Mouse (Mus musculus) hindbrain, embryonic 14.5 days (tissue): ENCODE measurements around the gene Prpf18. TPM values are rescaled to one million over a fixed set of nuclear protein-coding genes. Genes with fewer than 3 reads are reported as not detected.
"Not testable (repeated sequence)": the region's sequence is repeated elsewhere in the genome, so short reads cannot be mapped to it uniquely, and the experiment has no call there.

ENCODE experiments used
- ATAC-seq: fragments of 200-750 bp; cut with Nextera tagmentation; 2 replicates; pipeline ENCODE4 v1.8.0; 2017; ENCODE audit warnings: moderate number of reproducible peaks, mild to moderate bottlenecking, moderate TSS enrichment, moderate library complexity; ENCODE audit not compliant: low FRiP score
- DNase-seq: peaks from one replicate; pipeline ENCODE4 v3.0.0-alpha.2; 2015; ENCODE audit warnings: low spot score
- H3K27ac ChIP-seq: fragments of 300-500 bp; sonication (generic); 2 replicates; pipeline ENCODE4 v1.5.1; 2014; ENCODE audit warnings: mild to moderate bottlenecking, moderate library complexity
- H3K27me3 ChIP-seq: fragments of 300-500 bp; sonication (generic); 2 replicates; pipeline ENCODE4 v1.6.1; 2014; ENCODE audit warnings: mild to moderate bottlenecking, low read length, mixed read lengths; ENCODE audit not compliant: control insufficient read depth, insufficient read depth
- H3K36me3 ChIP-seq: fragments of 300-500 bp; sonication (generic); replicated peaks from 2 replicates; pipeline ENCODE4 v1.6.1; 2014; ENCODE audit not compliant: control insufficient read depth, insufficient read depth
- H3K4me1 ChIP-seq: fragments of 300-500 bp; sonication (generic); replicated peaks from 2 replicates; pipeline ENCODE4 v1.6.1; 2014; ENCODE audit warnings: antibody characterized with exemption, low read length, mixed read lengths; ENCODE audit not compliant: control insufficient read depth, insufficient read depth
- H3K4me2 ChIP-seq: fragments of 300-500 bp; sonication (generic); replicated peaks from 2 replicates; pipeline ENCODE4 v1.6.1; 2014; ENCODE audit warnings: mild to moderate bottlenecking, moderate library complexity
- H3K4me3 ChIP-seq: fragments of 300-500 bp; sonication (generic); replicated peaks from 2 replicates; pipeline ENCODE4 v1.5.1; 2014; ENCODE audit warnings: mild to moderate bottlenecking, low read length
- H3K9ac ChIP-seq: fragments of 300-500 bp; sonication (generic); 2 replicates; pipeline ENCODE4 v1.6.1; 2014
- H3K9me3 ChIP-seq: fragments of 300-500 bp; sonication (generic); 2 replicates; pipeline ENCODE4 v1.6.1; 2016; ENCODE audit warnings: low read length; ENCODE audit not compliant: control insufficient read depth
- WGBS: fragments of 180-500 bp; shearing (Covaris S2); extraction: QIAGEN DNeasy Blood & Tissue Kit; methylation state at CpG from one replicate; pipeline ENCODE4 v1.1.7; 2014; 5-methylcytosine and 5-hydroxymethylcytosine counted together
- polyA plus RNA-seq: library from polyadenylated mRNA; unstranded; fragments of >200 nt; fragmentation: Nextera tagmentation; extraction: Ambion mirVana; gene quantifications from 2 replicates; pipeline ENCODE4 v1.2.1, GENCODE M21; 2014

Prpf18 gene
- polyA plus RNA-seq, 1 experiment from 2014 or later, result 39.5 TPM

DNA sequence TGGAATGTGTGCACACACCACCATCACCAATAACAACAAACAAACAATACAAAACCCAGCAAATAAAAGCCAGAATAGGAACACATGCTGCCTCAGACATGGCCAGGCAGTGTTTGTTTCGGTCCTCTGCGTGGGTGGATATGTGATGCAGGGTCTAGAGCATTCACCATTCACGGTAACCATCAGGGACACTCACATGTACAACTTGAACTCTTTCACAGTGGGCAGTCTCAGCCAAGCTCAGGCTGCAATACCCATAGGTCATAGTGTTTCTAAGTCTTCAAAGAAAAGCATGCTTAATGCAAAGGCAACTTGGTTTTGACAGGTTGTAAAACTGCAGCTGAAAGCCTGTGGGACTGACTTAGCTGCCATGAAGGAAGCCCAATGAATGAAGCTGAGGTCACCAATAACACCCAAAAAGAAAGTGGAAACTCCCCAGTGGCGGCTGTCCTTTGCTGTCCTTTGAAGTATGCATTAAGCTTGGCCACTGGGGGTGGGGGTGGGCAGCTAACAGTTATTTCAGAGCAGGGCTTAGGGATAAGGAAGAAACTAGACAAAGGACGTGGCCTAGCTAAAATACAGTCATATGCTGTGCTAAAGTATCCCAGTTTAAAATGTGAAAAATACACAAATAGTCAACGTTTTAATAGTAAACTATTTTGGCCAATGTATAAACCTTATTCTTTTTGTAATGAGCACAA, 31.9 kb downstream of the Prpf18 start:
- WGBS, result 74% methylated on average over 6 of the region's 6 CpGs
- Histone ChIP-seq H3K27me3 (no peaks in the 10 kb centered on the region), H3K9ac (no peak overlapping the region), H3K36me3 (peaks cover 36% of the 10 kb centered on the region), H3K4me3 (no peak overlapping the region), H3K4me1 (no peaks in the 10 kb centered on the region), H3K4me2 (no peak overlapping the region), H3K27ac (no peak overlapping the region), H3K9me3 (no peaks in the 10 kb centered on the region)
- DNase-seq (no peak), ATAC-seq (no peak)

DNA sequence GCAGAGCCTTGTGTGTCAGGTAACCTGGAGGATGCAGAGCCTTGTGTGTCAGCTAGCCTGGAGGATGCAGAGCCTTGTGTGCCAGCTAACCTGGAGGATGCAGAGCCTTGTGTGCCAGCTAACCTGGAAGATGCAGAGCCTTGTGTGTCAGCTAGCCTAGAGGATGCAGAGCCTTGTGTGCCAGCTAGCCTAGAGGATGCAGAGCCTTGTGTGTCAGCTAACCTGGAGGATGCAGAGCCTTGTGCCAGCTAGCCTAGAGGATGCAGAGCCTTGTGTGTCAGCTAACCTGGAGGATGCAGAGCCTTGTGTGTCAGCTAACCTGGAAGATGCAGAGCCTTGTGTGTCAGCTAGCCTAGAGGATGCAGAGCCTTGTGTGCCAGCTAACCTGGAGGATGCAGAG, 32.8 kb downstream of the Prpf18 start:
- DNase-seq, H3K4me1 ChIP-seq, H3K4me3 ChIP-seq, H3K9me3 ChIP-seq, H3K9ac ChIP-seq, H3K27me3 ChIP-seq, ATAC-seq, H3K27ac ChIP-seq, H3K4me2 ChIP-seq: not testable (repeated sequence)
- H3K36me3 ChIP-seq, result peaks cover 35% of the 10 kb centered on the region

DNA sequence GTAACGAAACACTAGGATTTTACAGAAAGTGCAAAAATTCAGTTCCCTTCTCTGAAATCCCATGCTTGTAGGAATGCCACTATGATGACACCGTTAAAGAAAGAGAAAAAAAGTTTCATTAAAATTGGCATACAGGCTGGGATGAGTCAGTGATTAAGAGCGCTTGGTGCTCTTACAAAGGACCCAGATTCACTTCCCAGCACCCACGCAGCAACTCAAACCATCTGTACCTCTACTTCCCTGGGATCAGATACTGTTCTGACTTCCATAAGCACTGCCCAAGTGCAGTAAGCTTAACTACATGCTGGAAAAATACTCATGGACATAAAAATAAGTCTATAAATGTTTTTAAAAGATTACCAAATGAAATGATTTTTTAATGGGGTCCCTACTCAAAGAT, 34.9 kb downstream of the Prpf18 start:
- H3K27ac ChIP-seq, result no peak overlapping the region
- H3K4me1 ChIP-seq, result no peaks in the 10 kb centered on the region
- no peak overlapping the region for H3K9ac ChIP-seq
- no peaks in the 10 kb centered on the region for H3K27me3 ChIP-seq
- no peak overlapping the region for H3K4me2 ChIP-seq
- H3K36me3 ChIP-seq, result peaks cover 35% of the 10 kb centered on the region
- H3K4me3 ChIP-seq, result no peak overlapping the region
- ATAC-seq, result no peak
- WGBS, result 93% methylated on average over 4 of the region's 4 CpGs
- no peaks in the 10 kb centered on the region for H3K9me3 ChIP-seq
- DNase-seq, result no peak

DNA sequence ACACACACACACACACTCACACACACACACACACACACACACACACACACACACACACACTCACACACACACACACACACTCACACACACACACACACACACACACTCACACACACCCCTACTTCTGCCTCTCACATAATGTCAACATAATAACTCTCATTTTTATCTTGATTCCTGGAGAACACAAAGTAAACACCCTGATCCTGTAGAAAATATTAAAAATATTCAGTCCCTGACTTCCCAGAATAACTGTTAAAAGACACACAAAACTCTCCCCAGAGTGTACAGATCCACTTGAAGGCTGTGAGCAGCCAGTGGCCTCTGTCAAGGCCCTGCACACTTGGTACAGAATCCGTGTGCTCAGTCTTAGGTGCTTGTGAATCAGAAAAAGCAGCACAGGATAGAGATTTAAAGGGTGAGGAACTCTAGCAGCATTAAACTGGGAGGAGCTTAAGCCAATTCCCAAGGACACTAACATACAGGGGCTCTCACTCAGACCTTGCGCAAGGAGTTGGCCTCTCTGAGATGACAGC, 36.8 kb downstream of the Prpf18 start:
- no peak overlapping the region for H3K4me2 ChIP-seq
- no peak overlapping the region for H3K9ac ChIP-seq
- H3K27ac ChIP-seq, result no peak overlapping the region
- H3K4me3 ChIP-seq, result no peak overlapping the region
- no peaks in the 10 kb centered on the region for H3K27me3 ChIP-seq
- DNase-seq, result no peak
- H3K36me3 ChIP-seq, result peaks cover 54% of the 10 kb centered on the region
- 88% methylated on average over 2 of the region's 2 CpGs for WGBS
- no peak for ATAC-seq
- H3K4me1 ChIP-seq, result no peaks in the 10 kb centered on the region
- no peaks in the 10 kb centered on the region for H3K9me3 ChIP-seq

DNA sequence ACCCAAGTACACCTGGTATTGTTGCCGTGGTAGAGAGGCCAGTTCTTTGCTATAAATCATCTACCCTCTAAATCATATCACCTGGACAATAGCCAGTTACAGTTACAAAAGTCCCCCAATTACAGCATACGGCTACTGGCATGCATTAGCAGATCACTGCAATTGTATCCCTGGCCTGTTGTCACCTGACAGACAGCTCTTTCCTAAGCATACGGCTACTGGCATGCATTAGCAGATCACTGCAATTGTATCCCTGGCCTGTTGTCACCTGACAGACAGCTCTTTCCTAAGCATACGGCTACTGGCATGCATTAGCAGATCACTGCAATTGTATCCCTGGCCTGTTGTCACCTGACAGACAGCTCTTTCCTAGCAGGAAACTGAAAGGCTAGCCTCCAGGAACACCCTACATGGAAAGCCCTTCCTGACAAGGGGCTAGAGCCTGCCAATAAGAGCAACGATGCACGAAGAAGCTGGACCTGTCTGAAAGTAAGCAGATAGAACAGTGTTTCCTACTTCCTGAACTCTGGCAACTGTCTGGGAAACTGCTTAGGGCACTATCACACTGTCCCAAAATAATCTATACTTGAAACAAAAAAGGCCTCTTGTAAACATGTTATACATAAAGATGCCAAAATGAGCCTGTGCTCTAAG, 37.5 kb downstream of the Prpf18 start:
- peak; percentile 21; the same call in 1 of the 2 replicates for ATAC-seq
- not testable (repeated sequence) for H3K9me3 ChIP-seq, H3K4me1 ChIP-seq, DNase-seq, H3K9ac ChIP-seq, H3K27ac ChIP-seq, H3K4me3 ChIP-seq, H3K27me3 ChIP-seq, H3K4me2 ChIP-seq
- peaks cover 60% of the 10 kb centered on the region for H3K36me3 ChIP-seq
- 57% methylated on average over 6 of the region's 6 CpGs for WGBS

DNA sequence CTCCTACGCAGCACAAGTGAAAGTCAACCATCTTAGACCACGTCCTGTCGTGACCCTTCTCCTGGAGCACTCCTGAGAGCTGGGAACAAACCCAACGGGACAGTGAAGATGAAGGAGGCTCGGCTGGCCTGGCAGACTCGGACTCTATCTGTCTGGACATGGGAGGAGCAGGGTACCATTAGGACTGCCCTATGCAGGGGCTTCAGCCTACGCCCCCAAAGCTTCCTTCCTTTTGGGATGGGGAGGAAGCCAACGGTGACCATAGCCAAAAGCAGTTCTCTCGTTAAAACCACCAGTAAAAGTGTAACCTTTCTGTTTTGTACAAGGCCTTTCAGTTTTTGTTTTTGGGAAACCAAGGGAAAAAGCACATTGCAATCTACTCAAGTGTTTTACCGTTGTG, 40.2 kb downstream of the Prpf18 start:
- Histone ChIP-seq H3K27ac (no peak overlapping the region), H3K9ac (no peak overlapping the region), H3K4me1 (no peaks in the 10 kb centered on the region), H3K9me3 (no peaks in the 10 kb centered on the region), H3K4me3 (no peak overlapping the region), H3K36me3 (peaks cover 87% of the 10 kb centered on the region), H3K27me3 (no peaks in the 10 kb centered on the region), H3K4me2 (no peak overlapping the region)
- ATAC-seq (no peak), DNase-seq (no peak)
- WGBS, result 92% methylated on average over 10 of the region's 10 CpGs

DNA sequence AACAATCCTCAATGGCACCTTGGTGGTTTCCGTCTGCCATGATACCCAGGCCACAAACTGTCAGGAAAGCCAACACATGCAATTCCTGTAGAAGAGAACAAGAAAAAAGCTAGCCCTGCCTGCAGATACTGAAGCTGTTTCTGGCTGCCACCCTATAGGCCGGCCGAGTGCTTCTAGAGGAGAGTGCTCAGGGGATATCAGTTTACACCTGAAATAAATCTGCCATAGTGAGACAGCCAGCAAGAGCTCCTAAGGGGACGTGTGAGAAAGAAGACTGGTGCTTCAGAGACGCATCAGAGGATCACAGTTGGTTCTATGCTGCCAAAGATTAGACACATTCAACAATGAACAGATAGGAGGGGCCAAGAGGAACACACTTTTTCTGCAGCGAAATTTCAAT, 40.6 kb downstream of the Prpf18 start:
- Histone ChIP-seq H3K27me3 (no peaks in the 10 kb centered on the region), H3K36me3 (peaks cover 91% of the 10 kb centered on the region), H3K4me2 (no peak overlapping the region), H3K4me3 (no peak overlapping the region), H3K9me3 (no peaks in the 10 kb centered on the region), H3K27ac (no peak overlapping the region), H3K9ac (no peak overlapping the region), H3K4me1 (no peaks in the 10 kb centered on the region)
- ATAC-seq, result no peak
- WGBS, result 80% methylated on average over 6 of the region's 6 CpGs
- DNase-seq, result no peak

DNA sequence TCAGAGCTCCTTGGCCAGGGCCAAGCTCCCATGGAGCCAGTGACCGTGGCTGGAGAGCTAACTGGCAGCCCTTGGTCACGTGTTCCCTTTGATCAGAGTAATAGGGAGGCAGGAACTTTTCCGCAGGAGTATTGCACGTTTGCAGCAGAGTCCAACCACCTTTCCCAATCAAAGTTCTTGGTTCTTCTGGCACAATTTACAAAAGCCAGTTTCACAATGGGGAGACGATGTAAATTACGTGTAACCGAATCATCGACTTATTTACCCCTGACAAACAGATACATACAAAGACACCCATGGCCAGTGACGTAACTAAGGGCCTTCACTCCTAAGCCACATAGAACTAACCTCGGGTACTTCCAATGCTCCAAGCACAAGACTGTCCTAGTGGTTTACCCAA, 42.5 kb downstream of the Prpf18 start:
- 88% methylated on average over 10 of the region's 10 CpGs for WGBS

DNA sequence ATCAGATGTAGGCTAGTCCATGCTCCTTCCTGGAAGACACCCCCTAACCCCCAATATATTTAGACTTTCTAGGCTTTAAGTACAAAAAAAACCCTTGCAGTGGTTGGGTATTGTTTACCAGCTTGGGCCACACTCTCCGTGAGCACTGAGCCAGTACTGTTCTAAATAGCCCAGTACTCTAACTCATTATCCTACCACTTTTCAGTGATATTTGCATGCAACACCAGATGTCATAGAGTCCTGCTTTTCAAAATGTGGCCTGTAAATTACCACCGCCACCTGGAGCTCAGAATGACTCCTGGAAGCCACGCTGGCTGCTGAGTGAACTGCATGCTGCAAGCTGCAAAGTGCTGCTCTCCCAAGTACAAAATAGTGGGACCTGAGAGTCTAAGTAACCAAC, 43.7 kb downstream of the Prpf18 start:
- no peak overlapping the region for H3K4me3 ChIP-seq
- no peaks in the 10 kb centered on the region for H3K27me3 ChIP-seq
- H3K36me3 ChIP-seq, result peaks cover 98% of the 10 kb centered on the region
- WGBS, result 82% methylated on average over 3 of the region's 3 CpGs
- no peak overlapping the region for H3K4me2 ChIP-seq
- H3K9me3 ChIP-seq, result no peaks in the 10 kb centered on the region
- ATAC-seq, result no peak
- no peak overlapping the region for H3K9ac ChIP-seq
- H3K27ac ChIP-seq, result peak overlapping the region; percentile 29; the same call in 1 of the 2 replicates
- no peak for DNase-seq
- H3K4me1 ChIP-seq, result no peaks in the 10 kb centered on the region

More for the DNA sequence above, 42.5 kb downstream of the Prpf18 start:
- DNase-seq (no peak), ATAC-seq (no peak)
- Histone ChIP-seq H3K9ac (no peak overlapping the region), H3K27ac (no peak overlapping the region), H3K9me3 (no peaks in the 10 kb centered on the region), H3K36me3 (peaks cover 97% of the 10 kb centered on the region), H3K4me2 (no peak overlapping the region), H3K4me1 (no peaks in the 10 kb centered on the region), H3K27me3 (no peaks in the 10 kb centered on the region), H3K4me3 (no peak overlapping the region)
